8 mouse cellular contexts compared by ENCODE assay signal in the genomic region with DNA sequence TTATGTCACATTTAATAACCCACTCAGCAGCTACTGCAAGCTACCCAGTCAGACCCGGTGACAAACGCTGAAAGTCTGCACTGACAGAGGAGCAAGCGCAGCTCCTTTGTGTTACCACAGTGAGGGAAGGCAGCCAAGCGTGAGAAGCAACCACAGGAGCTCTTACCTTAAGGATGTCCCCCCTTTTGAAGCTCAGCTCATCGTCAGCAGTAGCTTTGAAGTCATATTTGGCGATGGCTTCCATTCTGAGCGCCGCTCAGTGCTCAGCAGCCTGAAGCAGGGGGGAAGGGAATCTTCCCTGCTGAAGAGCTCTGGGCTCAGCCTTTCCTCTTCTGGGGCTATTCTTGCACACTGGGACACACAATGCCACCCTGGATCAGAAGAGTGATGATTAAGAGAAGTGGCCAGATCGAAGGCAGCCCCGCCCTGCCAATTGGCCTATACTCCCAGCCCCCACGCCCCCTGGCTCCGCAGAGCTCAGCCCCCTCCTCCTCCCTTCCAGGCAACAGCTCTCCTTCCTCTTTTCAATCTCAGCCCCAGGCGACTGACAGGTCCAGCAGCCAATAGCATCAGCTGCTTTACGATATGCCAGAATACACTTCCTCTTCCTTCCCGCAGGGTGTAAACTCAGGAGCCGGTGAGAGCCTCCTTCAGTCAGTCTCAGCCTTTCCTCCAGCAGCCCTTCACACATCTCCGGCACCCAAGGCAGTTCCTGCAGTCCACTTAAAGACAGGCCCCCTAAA. TPM values are rescaled to one million over a fixed set of nuclear protein-coding genes. Genes with fewer than 3 reads are reported as not detected.
A peak's percentile ranks its signal among the peaks of the same experiment; 100 is the strongest.
DNase-seq lines count a peak whose midpoint lies in the region; ATAC-seq and TF ChIP-seq lines count a peak whose summit lies in the region.

No protein-coding gene starts in this region.

- peak overlapping the region; percentile 61 for H3K4me3 ChIP-seq in embryonic facial prominence, embryonic 15.5 days (replicated peaks)
- H3K4me3 ChIP-seq in heart, embryonic 11.5 days (ENCODE audit: low read depth, low read length) = peak overlapping the region; percentile 47
- peak overlapping the region; percentile 66 for H3K4me3 ChIP-seq in kidney, embryonic 15.5 days (replicated peaks)
- peak overlapping the region; percentile 55 for H3K4me3 ChIP-seq in limb, embryonic 15.5 days
- peak overlapping the region; percentile 64 for H3K4me3 ChIP-seq in midbrain, postnatal 0 days (ENCODE audit: low read depth, low read length)

- DNase-seq in 416B (ENCODE audit: low read depth) = peak; percentile 95
- DNase-seq in adrenal gland, postnatal 36 days = peak; percentile 87 to 89
- peak; percentile 97 for DNase-seq in midbrain, postnatal 0 days (ENCODE audit: low spot score)
- DNase-seq in spleen, postnatal 10 days (ENCODE audit: low spot score in 2 of 2) = peak; percentile 49 to 84

- H3K27ac ChIP-seq in embryonic facial prominence, embryonic 15.5 days (replicated peaks) = peak overlapping the region; percentile 77
- H3K27ac ChIP-seq in heart, embryonic 11.5 days (ENCODE audit: low read depth, low read length) = peak overlapping the region; percentile 73
- H3K27ac ChIP-seq in kidney, embryonic 15.5 days = peak overlapping the region; percentile 79
- peak overlapping the region; percentile 68 for H3K27ac ChIP-seq in limb, embryonic 15.5 days
- H3K27ac ChIP-seq in midbrain, postnatal 0 days (ENCODE audit: low read depth, low read length) = peak overlapping the region; percentile 84

- H3K4me1 ChIP-seq in embryonic facial prominence, embryonic 15.5 days = peaks cover 28% of the 10 kb centered on the region
- peaks cover 46% of the 10 kb centered on the region for H3K4me1 ChIP-seq in heart, embryonic 11.5 days (ENCODE audit: control insufficient read depth, insufficient read depth, low read length)
- peaks cover 45% of the 10 kb centered on the region for H3K4me1 ChIP-seq in kidney, embryonic 15.5 days
- H3K4me1 ChIP-seq in limb, embryonic 15.5 days = peaks cover 14% of the 10 kb centered on the region
- H3K4me1 ChIP-seq in midbrain, postnatal 0 days (ENCODE audit: insufficient read depth, low read length) = peaks cover 19% of the 10 kb centered on the region; the same call in 1 of the 2 replicates

- H3K9ac ChIP-seq in embryonic facial prominence, embryonic 15.5 days = peak overlapping the region; percentile 51
- H3K9ac ChIP-seq in heart, embryonic 11.5 days (ENCODE audit: low read depth, low read length) = peak overlapping the region; percentile 61
- peak overlapping the region; percentile 65 for H3K9ac ChIP-seq in kidney, embryonic 15.5 days
- peak overlapping the region; percentile 56 for H3K9ac ChIP-seq in limb, embryonic 15.5 days
- H3K9ac ChIP-seq in midbrain, postnatal 0 days (replicated peaks; ENCODE audit: low read length, poor library complexity, severe bottlenecking) = peak overlapping the region; percentile 73

- no peaks in the 10 kb centered on the region for H3K27me3 ChIP-seq in embryonic facial prominence, embryonic 15.5 days
- H3K27me3 ChIP-seq in heart, embryonic 11.5 days (ENCODE audit: control insufficient read depth, insufficient read depth, low read length) = no peaks in the 10 kb centered on the region
- H3K27me3 ChIP-seq in kidney, embryonic 15.5 days = no peaks in the 10 kb centered on the region
- no peaks in the 10 kb centered on the region for H3K27me3 ChIP-seq in limb, embryonic 15.5 days
- no peaks in the 10 kb centered on the region for H3K27me3 ChIP-seq in midbrain, postnatal 0 days (ENCODE audit: insufficient read depth, low read length)

- peaks cover 7% of the 10 kb centered on the region; the same call in 1 of the 2 replicates for H3K36me3 ChIP-seq in embryonic facial prominence, embryonic 15.5 days
- H3K36me3 ChIP-seq in heart, embryonic 11.5 days (ENCODE audit: control insufficient read depth, insufficient read depth, low read length) = 0 out of 2 replicates have a peak, but pooled peaks cover 4% of the 10 kb centered on the region
- peaks cover 18% of the 10 kb centered on the region for H3K36me3 ChIP-seq in kidney, embryonic 15.5 days
- peaks cover 10% of the 10 kb centered on the region; the same call in 1 of the 2 replicates for H3K36me3 ChIP-seq in limb, embryonic 15.5 days
- peaks cover 3% of the 10 kb centered on the region; the same call in 1 of the 2 replicates for H3K36me3 ChIP-seq in midbrain, postnatal 0 days (ENCODE audit: insufficient read depth, low read length)

- peak; percentile 95 for ATAC-seq in embryonic facial prominence, embryonic 15.5 days (ENCODE audit: insufficient number of reproducible peaks, low FRiP score, low TSS enrichment, low read depth)
- peak; percentile 79 for ATAC-seq in heart, embryonic 11.5 days (replicated peaks; ENCODE audit: insufficient number of reproducible peaks, low FRiP score, low TSS enrichment)
- peak; percentile 95 for ATAC-seq in kidney, embryonic 15.5 days (replicated peaks; ENCODE audit: low FRiP score)
- peak; percentile 86 for ATAC-seq in limb, embryonic 15.5 days (ENCODE audit: insufficient number of reproducible peaks, low FRiP score, low TSS enrichment, low read depth)
- ATAC-seq in midbrain, postnatal 0 days (ENCODE audit: low FRiP score) = peak; percentile 95

- peak overlapping the region; percentile 80 for H3K4me2 ChIP-seq in embryonic facial prominence, embryonic 15.5 days (replicated peaks)
- H3K4me2 ChIP-seq in heart, embryonic 11.5 days = peak overlapping the region; percentile 78
- H3K4me2 ChIP-seq in kidney, embryonic 15.5 days = peak overlapping the region; percentile 82
- H3K4me2 ChIP-seq in limb, embryonic 15.5 days = peak overlapping the region; percentile 72
- peak overlapping the region; percentile 80 for H3K4me2 ChIP-seq in midbrain, postnatal 0 days (ENCODE audit: low read depth, low read length, poor library complexity, severe bottlenecking)

- H3K9me3 ChIP-seq in embryonic facial prominence, embryonic 15.5 days (replicated peaks) = no peaks in the 10 kb centered on the region
- no peaks in the 10 kb centered on the region for H3K9me3 ChIP-seq in heart, embryonic 11.5 days (replicated peaks; ENCODE audit: control insufficient read depth, low read length)
- no peaks in the 10 kb centered on the region for H3K9me3 ChIP-seq in kidney, embryonic 15.5 days (replicated peaks)
- no peaks in the 10 kb centered on the region for H3K9me3 ChIP-seq in limb, embryonic 15.5 days
- no peaks in the 10 kb centered on the region for H3K9me3 ChIP-seq in midbrain, postnatal 0 days (ENCODE audit: low read length)

- peak; percentile 51 for TF ChIP-seq CTCF in midbrain, postnatal 0 days (IDR thresholded peaks at IDR 0.05)

- WGBS in embryonic facial prominence, embryonic 15.5 days = 9% methylated on average over 17 of the region's 17 CpGs
- 14% methylated on average over 16 of the region's 17 CpGs for WGBS in heart, embryonic 11.5 days (ENCODE audit: insufficient replicate concordance)
- 4% methylated on average over 17 of the region's 17 CpGs for WGBS in kidney, embryonic 15.5 days
- WGBS in limb, embryonic 15.5 days = 12% methylated on average over 17 of the region's 17 CpGs
- WGBS in midbrain, postnatal 0 days = 1% methylated on average over 17 of the region's 17 CpGs

RNA-seq across cellular contexts. Expression of a gene that starts 9.2 kb away (rescaled TPM):
- 100 to 1,000 TPM; 132 to 158 TPM for total RNA-seq in adrenal gland, postnatal 36 days (2021)
- 94.9 and 114 TPM in 2 replicates for polyA plus RNA-seq in embryonic facial prominence, embryonic 15.5 days (2015; fragmentation: Nextera tagmentation; extraction: Ambion mirVana)
- 42.7 and 56.3 TPM in 2 replicates for polyA plus RNA-seq in heart, embryonic 11.5 days (2014; fragmentation: Nextera tagmentation; extraction: Ambion mirVana)
- polyA plus RNA-seq in kidney, embryonic 15.5 days (2015; fragmentation: Nextera tagmentation; extraction: Ambion mirVana) = 92.0 and 98.4 TPM in 2 replicates
- polyA plus RNA-seq in limb, embryonic 15.5 days (2015; fragmentation: Nextera tagmentation; extraction: Ambion mirVana) = 87.7 and 93.9 TPM in 2 replicates
- total RNA-seq in midbrain, postnatal 0 days (2014; rRNA removed) = 85.8 and 87.0 TPM in 2 replicates
- polyA plus RNA-seq in midbrain, postnatal 0 days (2015; fragmentation: Nextera tagmentation; extraction: Ambion mirVana) = 153 and 158 TPM in 2 replicates

Comparison
In these comparisons a context has a peak if more than half of its experiments do, and no peak if none do; other contexts are left out.
1. Peak in every context shown above with its lines: DNase-seq, ATAC-seq, H3K4me3 ChIP-seq and H3K27ac ChIP-seq.